Mouse (Mus musculus): ENCODE data around the gene Fbxo3.
"Not testable (repeated sequence)": the region's sequence is repeated elsewhere in the genome, so short reads cannot be mapped to it uniquely, and the experiment has no call there.

The Fbxo3 gene

DNA sequence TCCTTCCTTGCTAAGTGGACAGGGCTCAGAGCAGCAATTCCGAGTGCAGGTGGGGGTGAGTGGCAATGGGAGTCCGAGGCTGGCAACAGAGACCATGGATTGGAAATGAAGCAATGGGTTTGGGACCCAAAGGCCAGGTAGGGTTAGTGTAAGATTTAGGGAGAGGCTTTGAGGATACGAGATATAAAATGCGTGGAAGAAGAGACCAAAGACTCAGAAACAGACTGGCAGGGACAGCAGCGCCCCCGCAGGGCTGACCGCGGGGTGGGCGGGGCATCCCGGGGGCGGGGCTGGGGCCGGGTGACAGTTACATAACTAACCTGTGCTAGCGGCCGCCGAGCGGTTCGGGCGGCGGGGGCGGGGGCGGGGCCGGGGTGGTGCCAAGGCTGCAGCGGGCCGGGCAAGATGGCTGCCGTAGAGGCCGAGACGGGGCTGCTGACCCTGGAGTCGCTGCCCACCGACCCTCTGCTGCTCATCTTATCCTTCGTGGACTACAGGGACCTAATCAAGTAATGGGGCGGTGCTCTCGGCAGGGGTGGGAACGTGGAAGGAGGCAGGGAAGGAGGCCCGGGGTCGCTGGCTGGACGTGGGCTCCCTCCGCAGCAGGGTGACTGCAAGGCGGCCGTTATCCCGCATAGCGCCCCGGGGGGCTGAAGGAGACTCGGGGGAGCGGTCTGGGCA, at the start of gene Fbxo3:
Fbxo3 (plus strand) TSS at position 264 of the 681 bp plus-strand sequence.
- peak; percentile 41 for DNase-seq (ENCODE audit: low spot score)

GRCm38 (mm10) chr2:103982250-103982649, 45.3 kb upstream of the Fbxo3 start:
- peak; percentile 35 for DNase-seq (ENCODE audit: low spot score)

DNA sequence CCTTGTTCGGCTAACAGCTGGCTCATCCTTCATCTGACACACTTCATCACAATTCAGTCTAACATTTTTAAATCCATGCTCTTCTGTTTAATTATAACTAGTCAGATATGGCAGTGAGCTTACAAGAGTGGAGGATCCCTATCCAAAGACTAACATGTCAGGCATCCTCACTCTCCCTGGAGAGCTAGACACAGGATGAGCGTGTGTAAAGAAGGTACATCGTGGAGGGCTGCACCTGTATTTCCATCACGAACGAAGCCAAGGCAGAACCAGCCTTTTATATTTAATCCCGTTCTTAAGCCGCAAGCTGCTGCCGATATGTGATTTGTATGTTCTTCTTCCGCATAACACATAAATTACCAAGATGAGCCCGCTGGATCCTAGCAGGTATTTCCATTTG, 44.4 kb upstream of the Fbxo3 start:
- DNase-seq (ENCODE audit: low spot score) = no peak

DNA sequence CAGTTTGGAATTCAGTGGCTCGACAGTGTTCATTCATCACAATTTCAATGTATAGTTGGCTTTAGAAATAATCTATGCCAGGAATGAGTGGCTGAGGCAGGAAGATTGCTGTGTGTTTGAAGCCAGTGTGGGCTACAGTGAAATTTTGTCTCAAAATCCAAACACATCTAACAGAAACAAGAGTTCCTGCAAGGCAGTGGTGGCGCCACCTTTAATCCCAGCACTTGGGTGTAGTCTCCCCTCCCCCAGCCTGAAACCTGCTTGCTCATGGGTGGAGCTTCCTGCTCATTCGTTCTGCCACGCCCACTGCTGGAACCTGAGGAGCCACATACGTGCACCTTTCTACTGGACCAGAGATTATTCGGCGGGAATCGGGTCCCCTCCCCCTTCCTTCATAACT, 39.9 kb upstream of the Fbxo3 start:
- DNase-seq (ENCODE audit: low spot score) = not testable (repeated sequence)

DNA sequence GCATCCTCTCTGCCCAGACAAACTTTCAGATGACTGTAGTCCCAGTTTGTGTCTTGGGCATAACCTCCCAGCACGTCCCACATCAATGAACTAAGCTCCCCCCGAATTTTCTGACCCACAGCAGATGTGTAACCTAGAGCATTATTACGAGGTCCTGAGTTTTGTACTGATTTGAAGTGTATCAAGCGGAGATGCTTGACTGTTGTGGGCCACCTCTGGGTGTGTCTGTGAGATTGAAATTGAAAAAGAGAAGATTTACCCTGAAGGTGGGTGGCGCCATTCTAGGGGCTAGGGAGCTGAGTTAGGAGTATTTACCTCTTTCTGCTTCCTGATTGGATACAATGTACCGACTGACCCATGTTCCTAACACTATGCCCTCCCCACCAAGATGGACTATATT, 37.8 kb upstream of the Fbxo3 start:
- no peak for DNase-seq (ENCODE audit: low spot score)

DNA sequence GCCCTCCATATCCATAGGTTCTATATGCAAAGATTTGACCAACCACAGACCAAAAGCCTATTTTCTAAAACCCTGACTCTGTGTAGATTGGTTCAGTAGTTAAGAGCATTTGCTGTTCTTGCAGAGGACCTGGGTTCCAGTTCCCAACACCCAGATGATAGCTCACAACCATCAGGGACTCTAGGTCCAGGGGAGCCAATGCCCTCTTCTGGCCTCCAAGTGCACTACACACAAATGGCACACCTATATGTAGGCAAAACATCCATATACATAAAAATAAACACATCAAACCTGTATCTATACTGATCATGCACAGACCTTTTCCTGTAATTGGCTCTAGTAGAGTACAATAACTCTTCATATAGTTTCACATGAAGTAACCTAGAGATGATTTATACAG, 36.2 kb upstream of the Fbxo3 start:
- no peak for DNase-seq (ENCODE audit: low spot score)

DNA sequence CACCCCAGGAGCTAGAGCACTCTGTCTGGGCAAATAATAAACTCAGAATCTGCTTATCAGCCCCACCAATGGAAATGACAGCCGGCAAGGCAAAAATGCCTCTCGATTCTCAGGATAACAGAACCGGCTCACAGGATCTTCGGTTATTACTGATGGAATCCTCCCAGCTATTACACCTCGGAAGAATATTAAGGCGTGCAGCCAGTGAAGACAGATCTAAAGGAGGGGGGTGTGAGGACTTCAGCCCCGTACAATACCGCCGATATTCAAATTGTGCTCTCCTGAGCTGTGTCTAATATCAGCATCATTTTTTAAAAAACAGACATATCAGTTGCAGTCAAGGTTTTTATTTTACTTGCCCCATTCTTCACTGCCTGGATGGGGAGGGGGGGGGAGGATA, 35.4 kb upstream of the Fbxo3 start:
- no peak for DNase-seq (ENCODE audit: low spot score)

- DNase-seq (ENCODE audit: low spot score) = no peak
Observed at GRCm38 (mm10) chr2:103992618-103993332, 34.7 kb upstream of the Fbxo3 start.

DNA sequence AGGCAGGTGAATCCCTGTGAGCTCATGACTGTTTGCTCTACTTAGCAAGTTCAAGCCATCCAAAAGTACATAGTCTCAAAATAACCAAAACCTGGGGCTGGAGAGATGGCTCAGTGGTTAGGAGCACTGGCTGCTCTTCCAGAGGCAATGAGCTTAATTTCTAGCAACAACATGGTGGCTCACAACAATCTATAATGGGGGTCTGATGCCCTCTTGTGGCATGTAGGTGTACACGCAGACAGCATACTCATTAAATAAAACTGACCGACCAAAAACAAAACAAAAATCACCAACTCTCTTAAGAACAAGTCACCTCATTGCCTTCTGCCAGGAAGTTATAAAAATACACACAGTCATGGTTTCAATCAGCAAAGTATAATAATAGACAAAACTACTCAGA, 26.4 kb upstream of the Fbxo3 start:
- DNase-seq (ENCODE audit: low spot score) = no peak

DNA sequence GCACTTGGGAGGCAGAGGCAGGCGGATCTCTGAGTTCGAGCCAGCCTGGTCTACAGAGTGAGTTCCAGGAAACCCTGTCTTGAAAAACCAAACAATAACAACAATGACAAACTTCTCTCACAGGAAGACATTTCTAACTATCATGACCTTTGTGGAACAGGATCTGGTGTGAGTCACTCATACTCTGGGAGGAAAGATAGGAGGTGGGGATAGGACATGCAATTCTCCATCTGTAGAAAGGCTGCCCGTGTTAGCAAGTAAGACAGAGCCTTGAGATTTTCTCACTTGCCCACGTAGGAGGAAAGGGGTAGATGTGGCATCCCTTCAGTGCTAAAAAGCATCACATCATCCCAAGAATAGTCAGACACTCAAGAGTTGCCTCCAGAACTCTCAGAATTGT, 25.7 kb upstream of the Fbxo3 start:
- DNase-seq (ENCODE audit: low spot score) = no peak

DNA sequence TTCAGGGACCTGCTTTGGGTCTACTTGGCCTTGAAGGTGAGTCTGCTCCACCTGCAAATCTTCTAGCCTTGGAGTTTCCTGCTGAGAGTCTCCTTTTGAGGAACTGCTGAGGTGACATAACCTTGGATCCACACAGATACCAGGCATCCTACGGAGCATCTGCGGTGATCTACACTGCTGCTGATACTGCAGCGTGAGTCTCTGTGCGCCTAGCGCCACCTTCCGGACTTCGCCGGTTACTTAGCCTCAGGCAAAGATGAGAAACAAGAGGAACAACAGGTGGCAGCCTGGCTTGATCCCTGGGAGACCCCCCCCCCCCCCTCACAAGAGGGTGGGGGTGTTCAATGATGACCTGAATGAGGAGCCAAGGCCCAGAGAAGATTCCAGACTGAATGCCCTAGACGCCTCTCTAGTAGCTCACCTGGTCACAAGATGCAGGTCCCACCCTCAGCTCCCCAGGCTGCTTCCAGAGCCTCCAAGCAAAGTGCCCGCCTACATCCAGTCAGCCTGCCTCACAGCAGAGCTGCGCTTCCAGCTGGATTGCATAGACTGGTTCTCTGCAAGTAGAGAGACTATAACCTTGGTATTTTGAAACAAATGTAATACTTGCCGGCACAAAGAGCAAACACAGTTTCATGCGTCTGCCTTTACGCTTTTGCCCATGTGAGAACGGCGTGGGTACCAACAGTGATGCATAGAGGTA, 24.7 kb upstream of the Fbxo3 start:
- no peak for DNase-seq (ENCODE audit: low spot score)

DNA sequence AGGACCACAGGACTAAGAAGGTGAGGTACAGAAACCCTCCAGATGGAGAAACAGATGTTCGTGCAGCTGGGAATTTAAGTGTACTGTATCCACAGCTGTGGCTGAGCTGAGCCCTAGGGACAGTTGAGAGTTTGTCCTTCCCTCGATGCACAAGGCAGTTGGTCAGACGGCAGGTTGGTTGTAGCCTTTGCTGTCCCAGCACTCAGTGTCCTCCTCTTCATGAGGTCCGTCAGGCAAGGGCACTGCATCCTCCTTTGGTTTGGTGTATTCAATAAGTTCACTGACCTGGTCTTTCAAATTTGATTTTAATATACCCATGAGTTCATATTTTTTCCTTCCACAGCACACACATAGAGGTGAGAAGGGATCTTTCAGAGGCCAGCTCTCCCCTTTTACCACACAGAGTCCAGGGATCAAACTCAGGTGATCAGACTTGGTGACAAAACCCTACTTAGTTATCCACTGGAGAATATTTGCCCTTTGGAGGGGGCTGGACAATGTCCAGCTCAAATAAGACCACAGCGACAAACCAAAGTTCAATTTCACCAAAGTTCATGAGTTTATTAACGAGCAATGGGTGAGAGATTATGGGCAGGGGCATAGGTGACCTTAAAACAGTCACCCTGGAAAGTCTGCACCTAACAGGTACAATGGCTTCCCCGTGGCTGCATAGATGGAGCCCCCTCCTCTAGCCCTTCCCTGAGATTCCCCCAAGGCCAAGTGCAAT, 19.6 kb upstream of the Fbxo3 start:
- no peak for DNase-seq (ENCODE audit: low spot score)

DNA sequence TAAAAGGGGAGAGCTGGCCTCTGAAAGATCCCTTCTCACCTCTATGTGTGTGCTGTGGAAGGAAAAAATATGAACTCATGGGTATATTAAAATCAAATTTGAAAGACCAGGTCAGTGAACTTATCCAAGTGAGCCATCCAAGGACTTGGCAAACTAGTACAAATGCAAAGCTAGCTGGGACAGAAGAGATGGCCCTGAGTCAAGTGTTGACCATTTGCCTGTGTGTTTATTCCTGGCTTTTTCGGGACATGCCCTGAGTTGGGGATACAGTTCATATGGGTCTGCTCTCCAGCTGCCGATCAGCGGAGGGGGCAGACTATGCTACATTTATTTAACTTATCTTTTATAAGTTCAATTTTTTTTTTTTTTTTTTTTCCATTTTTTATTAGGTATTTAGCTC, 18.7 kb upstream of the Fbxo3 start:
- not testable (repeated sequence) for DNase-seq (ENCODE audit: low spot score)

- no peak for DNase-seq (ENCODE audit: low spot score)
Observed at GRCm38 (mm10) chr2:104023096-104023495, 4.4 kb upstream of the Fbxo3 start.

DNA sequence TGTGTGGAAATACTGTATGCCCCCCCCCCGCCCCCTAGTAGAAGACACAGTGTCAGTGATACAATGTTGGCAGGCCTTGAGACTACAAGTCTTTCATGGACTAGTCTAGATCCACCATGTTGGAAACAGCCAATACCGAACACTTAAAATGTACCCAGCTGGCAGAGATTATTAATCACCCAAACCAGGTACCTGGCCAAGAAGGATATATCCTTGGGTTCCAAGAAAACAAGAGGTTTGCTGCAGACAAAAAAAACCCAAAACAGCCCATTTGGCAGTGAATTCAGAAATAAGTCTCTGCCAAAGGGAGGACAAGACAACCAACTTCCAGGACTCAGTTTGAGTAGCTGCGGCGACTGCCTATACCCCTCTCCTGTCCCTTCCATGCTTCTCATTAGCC, 2.9 kb upstream of the Fbxo3 start:
- no peak for DNase-seq (ENCODE audit: low spot score)

DNA sequence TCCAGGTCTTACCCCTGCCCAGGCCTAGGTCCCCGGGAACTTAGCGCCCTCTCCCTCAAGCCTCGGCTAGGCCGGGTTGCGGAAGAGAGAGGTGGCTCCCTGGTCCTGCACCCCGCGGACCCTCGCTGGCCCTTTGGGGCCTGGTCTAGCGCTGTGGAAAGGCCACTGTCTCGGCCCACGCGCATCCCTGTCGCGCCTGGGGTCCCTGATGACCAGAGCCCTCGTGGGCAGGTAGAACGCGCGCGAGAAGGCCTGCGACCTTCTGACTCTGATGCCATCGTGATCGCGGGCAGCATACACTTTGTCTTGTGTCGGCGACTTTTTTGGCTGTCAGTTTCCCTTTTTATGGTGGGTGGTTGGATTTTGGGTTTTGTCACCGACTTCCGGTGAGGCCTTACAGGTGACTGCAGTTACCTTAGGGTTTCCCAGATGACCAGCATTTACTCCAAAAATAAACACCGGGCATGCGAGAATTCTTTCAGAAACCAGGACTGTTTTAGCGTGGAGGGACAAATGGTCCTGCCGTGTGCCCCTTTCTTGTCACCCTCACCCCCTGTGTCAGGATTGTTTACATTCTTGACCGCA, 710 bp downstream of the Fbxo3 start, which contains the start of gene 4931422A03Rik:
4931422A03Rik (minus strand) TSS at position 223 of the 585 bp plus-strand sequence.
- DNase-seq (ENCODE audit: low spot score) = no peak

DNA sequence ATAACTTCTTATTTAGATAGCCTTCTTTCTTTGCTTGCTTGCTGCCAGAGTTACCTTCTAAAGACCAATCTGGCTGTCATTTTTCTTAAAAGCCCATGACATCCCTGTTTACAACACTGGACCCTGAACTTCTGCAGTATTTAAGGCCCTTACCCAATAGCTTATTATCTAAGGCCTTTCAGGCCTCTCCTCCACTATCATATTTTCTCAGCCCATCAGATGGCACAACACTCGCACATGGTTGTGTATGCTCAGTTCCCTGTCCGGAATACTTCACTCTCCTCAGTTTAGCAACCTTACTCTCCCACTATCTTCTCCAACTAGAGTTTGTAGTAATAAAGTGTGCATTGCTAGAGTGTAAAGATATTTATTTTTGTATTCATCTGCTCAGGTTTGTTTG, 1.6 kb downstream of the Fbxo3 start:
- DNase-seq (ENCODE audit: low spot score) = no peak

GRCm38 (mm10) chr2:104030381-104030780, 2.9 kb downstream of the Fbxo3 start:
- no peak for DNase-seq (ENCODE audit: low spot score)

DNA sequence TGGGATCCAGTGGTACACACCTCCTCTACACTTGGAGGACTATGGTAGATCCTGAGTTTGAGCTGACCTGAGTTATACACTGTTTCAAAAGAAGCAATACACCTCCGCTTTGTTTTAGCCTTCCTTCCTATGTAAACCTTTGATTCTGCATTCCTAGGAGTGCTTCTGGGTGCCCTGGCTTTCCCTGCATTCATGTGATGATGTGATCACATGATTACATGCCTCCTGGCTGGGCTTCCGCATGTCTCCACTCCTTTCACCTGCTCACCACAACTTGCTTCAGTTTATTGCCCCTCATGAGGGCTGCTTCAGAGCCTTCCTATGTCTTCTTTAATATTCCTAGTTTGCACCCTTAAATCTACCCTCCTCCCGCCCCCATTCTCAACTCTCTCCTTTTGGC, 4.5 kb downstream of the Fbxo3 start:
- no peak for DNase-seq (ENCODE audit: low spot score)

- no peak for DNase-seq (ENCODE audit: low spot score)
Observed at GRCm38 (mm10) chr2:104034832-104035472, 7.4 kb downstream of the Fbxo3 start.

GRCm38 (mm10) chr2:104035595-104035994, 8.1 kb downstream of the Fbxo3 start:
- no peak for DNase-seq (ENCODE audit: low spot score)

GRCm38 (mm10) chr2:104036316-104036715, 8.8 kb downstream of the Fbxo3 start:
- DNase-seq (ENCODE audit: low spot score) = no peak
